Mouse (Mus musculus) testis, adult 2 months (tissue): ENCODE results near the gene Cmtm7.

Experiments used
- CTCF ChIP-seq: fragments of 200-500 bp; IDR thresholded peaks from 2 replicates; pipeline ENCODE4 v1.5.1; 2012; ENCODE audit warnings: low read depth, mild to moderate bottlenecking, inconsistent platforms, low read length, moderate library complexity; ENCODE audit not compliant: control insufficient read depth, insufficient read depth, insufficient replicate concordance
- POLR2A ChIP-seq: fragments of 200-500 bp; IDR thresholded peaks from 2 replicates; pipeline ENCODE4 v1.6.1; 2012; ENCODE audit warnings: low read depth, mild to moderate bottlenecking, inconsistent platforms, low read length, moderate library complexity; ENCODE audit not compliant: control insufficient read depth

DNA sequence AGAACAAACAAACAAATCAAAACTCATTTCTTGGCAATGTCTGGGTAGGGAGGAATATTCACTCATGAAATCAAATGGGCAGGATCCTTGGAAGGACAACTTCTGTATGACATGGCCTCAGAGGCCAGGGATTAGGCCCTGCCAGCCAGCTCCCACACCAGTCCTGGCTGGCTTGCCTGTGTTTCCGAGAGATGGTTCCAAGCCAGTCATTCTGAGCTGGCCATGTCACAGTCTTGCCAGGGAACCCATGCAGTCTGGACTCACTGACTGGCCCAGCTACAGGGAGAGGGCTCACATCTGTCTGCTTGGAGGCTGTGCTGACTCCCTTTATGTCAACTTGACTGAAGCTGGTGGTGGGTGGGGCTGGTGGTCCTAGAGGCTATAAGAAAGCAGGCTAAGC lies 20.5 kb upstream of the Cmtm7 start:
- TF ChIP-seq CTCF (no peak), POLR2A (no peak)
